Mouse (Mus musculus) embryonic fibroblast, embryonic 13.5 days (primary cell): ENCODE data around the gene Slc26a8.

Source experiments
- CTCF ChIP-seq: IDR thresholded peaks from 2 replicates; pipeline ENCODE4 v1.5.1; 2011; ENCODE audit warnings: mild to moderate bottlenecking, control low read depth, low read length, moderate library complexity, borderline replicate concordance; ENCODE audit not compliant: insufficient read depth
- POLR2A ChIP-seq: IDR thresholded peaks from 2 replicates; pipeline ENCODE4 v1.6.1; 2011; ENCODE audit warnings: low read depth, mild to moderate bottlenecking, control low read depth, low read length, moderate library complexity

GRCm38 (mm10) chr17:28657936-28658335 is 32.1 kb downstream of the Slc26a8 start:
- TF ChIP-seq CTCF, result no peak
- no peak for TF ChIP-seq POLR2A
